Mouse (Mus musculus) ovary, postnatal 36 days (tissue): ENCODE measurements around the gene Aqr.
A peak's percentile ranks its signal among the peaks of the same experiment; 100 is the strongest.
"Not testable (repeated sequence)": the region's sequence is repeated elsewhere in the genome, so short reads cannot be mapped to it uniquely, and the experiment has no call there.

Experiments used
- DNase-seq: peaks from one replicate; pipeline ENCODE4 v3.0.0; 2022; ENCODE audit warnings: low spot score, mixed read lengths

Gene Aqr

GRCm38 (mm10) chr2:114186924-114187323 lies at the start of gene Aqr:
Gene Aqr, minus strand, starts transcription at chr2:114187024.
- DNase-seq: not testable (repeated sequence)

GRCm38 (mm10) chr2:114236566-114236965 lies 49.7 kb upstream of the Aqr start:
- DNase-seq: no peak

GRCm38 (mm10) chr2:114235584-114235983 lies 48.8 kb upstream of the Aqr start:
- no peak for DNase-seq

- no peak for DNase-seq
Measured at GRCm38 (mm10) chr2:114231248-114231647, 44.4 kb upstream of the Aqr start.

- DNase-seq: no peak
Measured at GRCm38 (mm10) chr2:114228672-114229071, 41.8 kb upstream of the Aqr start.

- no peak for DNase-seq
Measured at GRCm38 (mm10) chr2:114205036-114205435, 18.2 kb upstream of the Aqr start.

GRCm38 (mm10) chr2:114201574-114201973 lies 14.8 kb upstream of the Aqr start:
- DNase-seq: no peak

- DNase-seq: peak; percentile 76
Measured at GRCm38 (mm10) chr2:114200932-114201559, 14.2 kb upstream of the Aqr start, which contains the start of gene Zfp770. Gene Zfp770, minus strand, starts transcription at chr2:114201469.

GRCm38 (mm10) chr2:114196421-114196820 lies 9.6 kb upstream of the Aqr start:
- DNase-seq: no peak

GRCm38 (mm10) chr2:114177802-114178733 lies 8.8 kb downstream of the Aqr start:
- no peak for DNase-seq

GRCm38 (mm10) chr2:114174651-114175484 lies 12.0 kb downstream of the Aqr start:
- DNase-seq: peak; percentile 73

- no peak for DNase-seq
Measured at GRCm38 (mm10) chr2:114173248-114173647, 13.6 kb downstream of the Aqr start.

GRCm38 (mm10) chr2:114167837-114168236 lies 19.0 kb downstream of the Aqr start:
- DNase-seq: no peak

GRCm38 (mm10) chr2:114161978-114162377 lies 24.8 kb downstream of the Aqr start:
- no peak for DNase-seq

GRCm38 (mm10) chr2:114157345-114157744 lies 29.5 kb downstream of the Aqr start:
- no peak for DNase-seq

- no peak for DNase-seq
Measured at GRCm38 (mm10) chr2:114156639-114157038, 30.2 kb downstream of the Aqr start.

GRCm38 (mm10) chr2:114153247-114153646 lies 33.6 kb downstream of the Aqr start:
- DNase-seq: no peak

- DNase-seq: peak; percentile 12
Measured at GRCm38 (mm10) chr2:114146864-114147458, 39.9 kb downstream of the Aqr start.

GRCm38 (mm10) chr2:114145315-114145801 lies 41.5 kb downstream of the Aqr start:
- DNase-seq: no peak

- DNase-seq: no peak
Measured at GRCm38 (mm10) chr2:114144915-114145314, 41.9 kb downstream of the Aqr start.

- DNase-seq: no peak
Measured at GRCm38 (mm10) chr2:114143842-114144241, 43.0 kb downstream of the Aqr start.

- DNase-seq: no peak
Measured at GRCm38 (mm10) chr2:114136755-114137154, 50.1 kb downstream of the Aqr start.
